In genomic region chr5:36574147-36574870, GRCm38 (mm10) we compare ENCODE assay signal across 7 mouse cellular contexts. TPM values are rescaled to one million over a fixed set of nuclear protein-coding genes. Genes with fewer than 3 reads are reported as not detected.
DNase-seq lines count a peak whose midpoint lies in the region; ATAC-seq and TF ChIP-seq lines count a peak whose summit lies in the region.

No protein-coding gene starts in this region.

- 31% methylated on average over 8 of the region's 8 CpGs for WGBS in heart, embryonic 11.5 days (ENCODE audit: insufficient replicate concordance)
- WGBS in liver, embryonic 11.5 days, result 42% methylated on average over 8 of the region's 8 CpGs

- peaks cover 23 to 78% of the 10 kb centered on the region in 2 experiments for H3K4me1 ChIP-seq in CH12.LX (ENCODE audit: control insufficient read depth in 1 of 2, insufficient read depth in 2 of 2)
- peaks cover 28% of the 10 kb centered on the region for H3K4me1 ChIP-seq in heart, embryonic 11.5 days (ENCODE audit: control insufficient read depth, insufficient read depth, low read length)
- H3K4me1 ChIP-seq in liver, embryonic 11.5 days (replicated peaks; ENCODE audit: control insufficient read depth, insufficient read depth, low read length), result peaks cover 20% of the 10 kb centered on the region

- H3K27ac ChIP-seq in CH12.LX (ENCODE audit: insufficient read depth, low read depth), result peak overlapping the region; percentile 82
- H3K27ac ChIP-seq in heart, embryonic 11.5 days (ENCODE audit: low read depth, low read length), result peak overlapping the region; percentile 77
- peak overlapping the region; percentile 69 for H3K27ac ChIP-seq in liver, embryonic 11.5 days (ENCODE audit: low read depth, low read length)

- peak; percentile 43; the same call in 1 of the 2 replicates for TF ChIP-seq POLR2A in CH12.LX (IDR thresholded peaks at IDR 0.05; ENCODE audit: low read depth, low read length)

- H3K79me2 ChIP-seq in CH12.LX (replicated peaks; ENCODE audit: control insufficient read depth, extremely low read depth, insufficient read depth, poor library complexity, severe bottlenecking), result peaks cover 25% of the 10 kb centered on the region

- ATAC-seq in heart, embryonic 11.5 days (replicated peaks; ENCODE audit: insufficient number of reproducible peaks, low FRiP score, low TSS enrichment), result no peak
- ATAC-seq in liver, embryonic 11.5 days (replicated peaks; ENCODE audit: low FRiP score), result 0 out of 2 replicates have a peak, but pooled peaks have one; percentile 5

- peak overlapping the region; percentile 27 for H3K9ac ChIP-seq in CH12.LX (ENCODE audit: insufficient read depth, low read depth)
- H3K9ac ChIP-seq in heart, embryonic 11.5 days (ENCODE audit: low read depth, low read length), result peak overlapping the region; percentile 34; the same call in 1 of the 2 replicates
- 0 out of 2 replicates have a peak overlapping the region, but pooled peaks have one; percentile 2 for H3K9ac ChIP-seq in liver, embryonic 11.5 days (ENCODE audit: low read depth, low read length)

- no peak for TF ChIP-seq CTCF in CH12.LX (conservative IDR thresholded peaks at IDR 0.05 in 1 of 2, IDR thresholded peaks at IDR 0.05 in 1 of 2; ENCODE audit: low read depth in 2 of 2, low read length in 2 of 2)

- dilution Hi-C loops in CH12.LX (cut with MboI; ENCODE audit: extremely low pct_ligation_motif_present, extremely low pct_unique_long_range_greater_than_20kb, low sequenced_read_pairs), result no loop called here

- peak overlapping the region; percentile 59 for H3K4me2 ChIP-seq in CH12.LX (ENCODE audit: insufficient read depth, low read depth, poor library complexity, severe bottlenecking)
- H3K4me2 ChIP-seq in heart, embryonic 11.5 days, result peak overlapping the region; percentile 22; the same call in 1 of the 2 replicates
- peak overlapping the region; percentile 11; the same call in 1 of the 2 replicates for H3K4me2 ChIP-seq in liver, embryonic 11.5 days

- H3K36me3 ChIP-seq in CH12.LX (replicated peaks in 1 of 2; ENCODE audit: control insufficient read depth in 1 of 2, insufficient read depth in 1 of 2, low read length in 1 of 2), result peaks cover 25 to 34% of the 10 kb centered on the region in 2 experiments
- H3K36me3 ChIP-seq in heart, embryonic 11.5 days (ENCODE audit: control insufficient read depth, insufficient read depth, low read length), result no peaks in the 10 kb centered on the region
- no peaks in the 10 kb centered on the region for H3K36me3 ChIP-seq in liver, embryonic 11.5 days (ENCODE audit: control insufficient read depth, insufficient read depth, low read length)

- TF ChIP-seq EP300 in CH12.LX (IDR thresholded peaks at IDR 0.05; ENCODE audit: low read length), result peak; percentile 72

- H3K4me3 ChIP-seq in CH12.LX (replicated peaks in 1 of 3; ENCODE audit: low read depth in 2 of 3, low read length in 2 of 3, poor library complexity in 1 of 3), result peak overlapping the region in 1 of 3 experiments; percentile 12
- no peak overlapping the region for H3K4me3 ChIP-seq in heart, embryonic 11.5 days (ENCODE audit: low read depth, low read length)
- no peak overlapping the region for H3K4me3 ChIP-seq in liver, embryonic 11.5 days (ENCODE audit: low read depth, low read length)

- in situ Hi-C loops in CH12.LX (cut with MboI; ENCODE audit: low pct_ligation_motif_present, low pct_unique_long_range_greater_than_20kb, low sequenced_read_pairs), result no loop called here

- TF ChIP-seq RAD21 in CH12.LX (IDR thresholded peaks at IDR 0.05; ENCODE audit: low read depth, low read length), result no peak

- no peaks in the 10 kb centered on the region for H3K27me3 ChIP-seq in CH12.LX (replicated peaks)
- H3K27me3 ChIP-seq in heart, embryonic 11.5 days (ENCODE audit: control insufficient read depth, insufficient read depth, low read length), result no peaks in the 10 kb centered on the region
- H3K27me3 ChIP-seq in liver, embryonic 11.5 days (replicated peaks; ENCODE audit: control insufficient read depth, insufficient read depth, low read length), result no peaks in the 10 kb centered on the region

- peaks cover 15% of the 10 kb centered on the region for H3K9me3 ChIP-seq in CH12.LX (replicated peaks; ENCODE audit: low read length)
- H3K9me3 ChIP-seq in heart, embryonic 11.5 days (replicated peaks; ENCODE audit: control insufficient read depth, low read length), result no peaks in the 10 kb centered on the region
- no peaks in the 10 kb centered on the region for H3K9me3 ChIP-seq in liver, embryonic 11.5 days (ENCODE audit: control insufficient read depth, low read length)

- peak; percentile 56 for DNase-seq in CD4-positive helper T cell, adult 2 months (ENCODE audit: low read depth, low spot score)
- DNase-seq in CH12.LX (ENCODE audit: extremely low read depth), result peak; percentile 69
- DNase-seq in liver, embryonic 11.5 days (ENCODE audit: low spot score), result no peak
- DNase-seq in thymus, postnatal 0 days (ENCODE audit: low spot score), result peak; percentile 52
- DNase-seq in cerebellum, adult 11-12 months, result no peak
- no peak for DNase-seq in adrenal gland, postnatal 4 days (ENCODE audit: low spot score in 2 of 2)

TF ChIP-seq in CH12.LX, 34 proteins besides CTCF, POLR2A, EP300 and RAD21:
- TF ChIP-seq MEF2A (IDR thresholded peaks at IDR 0.05; ENCODE audit: borderline replicate concordance, low read depth, low read length), result peak; percentile 44; the same call in 1 of the 2 replicates
- peak; percentile 68 for TF ChIP-seq HCFC1 (IDR thresholded peaks at IDR 0.05; ENCODE audit: low read depth, low read length)
- TF ChIP-seq JUN (IDR thresholded peaks at IDR 0.05; ENCODE audit: insufficient read depth, low read depth, low read length), result no peak
- 0 out of 2 replicates have a peak, but pooled peaks have one; percentile 8 for TF ChIP-seq IRF4 (IDR thresholded peaks at IDR 0.05; ENCODE audit: low read depth, low read length)
- TF ChIP-seq BHLHE40 (IDR thresholded peaks at IDR 0.05; ENCODE audit: low read depth, low read length), result peak; percentile 30; the same call in 1 of the 2 replicates
- peak; percentile 56 for TF ChIP-seq SIN3A (IDR thresholded peaks at IDR 0.05; ENCODE audit: low read length)
- TF ChIP-seq CHD1 (IDR thresholded peaks at IDR 0.05; ENCODE audit: low read depth, low read length), result no peak
- peak; percentile 30 for TF ChIP-seq TCF12 (IDR thresholded peaks at IDR 0.05; ENCODE audit: low read depth, low read length)
- peak; percentile 68; the same call in 1 of the 2 replicates for TF ChIP-seq ELF1 (IDR thresholded peaks at IDR 0.05; ENCODE audit: low read depth, low read length)
- peak; percentile 26 for TF ChIP-seq ETS1 (conservative IDR thresholded peaks at IDR 0.05; ENCODE audit: low read depth, low read length)

RNA-seq across cellular contexts. Expression of gene Tbc1d14, which starts 18.8 kb away (rescaled TPM):
- total RNA-seq in CH12.LX (2012; rRNA removed) (8.5 and 10.1 TPM in 2 replicates), CH12.LX (2014; rRNA removed) (4.4 and 5.7 TPM in 2 replicates)
- 24.4 and 29.1 TPM in 2 replicates for polyA plus RNA-seq in CH12.LX (2012; ENCODE audit: insufficient read length, low read depth)
- polyA plus RNA-seq in heart, embryonic 11.5 days (2014; fragmentation: Nextera tagmentation; extraction: Ambion mirVana), result 19.8 and 22.6 TPM in 2 replicates
- polyA plus RNA-seq in liver, embryonic 11.5 days (2014; fragmentation: Nextera tagmentation; extraction: Ambion mirVana), result 26.0 and 30.2 TPM in 2 replicates
- polyA plus RNA-seq in thymus, postnatal 0 days (2015; fragmentation: Nextera tagmentation; extraction: Ambion mirVana), result 22.4 and 22.6 TPM in 2 replicates
- 10 to 100 TPM; 50.3 to 65.3 TPM for total RNA-seq in adrenal gland, postnatal 4 days (2021)

Comparison
In these comparisons a context has a peak if more than half of its experiments do, and no peak if none do; other contexts are left out.
1. DNase-seq: peak in CD4-positive helper T cell, adult 2 months (single experiment), CH12.LX (single experiment) and thymus, postnatal 0 days (single experiment); none in liver, embryonic 11.5 days (single experiment), cerebellum, adult 11-12 months (single experiment) and adrenal gland, postnatal 4 days (0 of 2).
2. Peak in every context shown above with its lines, with median percentiles within 50 percentile points of each other: H3K27ac ChIP-seq, H3K4me2 ChIP-seq and H3K9ac ChIP-seq.